Mouse (Mus musculus) cerebellum, adult (tissue): ENCODE data around the gene Ctnna3.
A peak's percentile ranks its signal among the peaks of the same experiment; 100 is the strongest.
"Not testable (repeated sequence)": the region's sequence is repeated elsewhere in the genome, so short reads cannot be mapped to it uniquely, and the experiment has no call there.

ENCODE experiments used
- ATAC-seq: cut with Nextera tagmentation; 2 replicates; pipeline ENCODE4 v1.9.2; 2017; ENCODE audit warnings: mild to moderate bottlenecking, moderate library complexity, mixed read lengths; ENCODE audit not compliant: insufficient number of reproducible peaks, low FRiP score, low TSS enrichment

Gene Ctnna3

DNA sequence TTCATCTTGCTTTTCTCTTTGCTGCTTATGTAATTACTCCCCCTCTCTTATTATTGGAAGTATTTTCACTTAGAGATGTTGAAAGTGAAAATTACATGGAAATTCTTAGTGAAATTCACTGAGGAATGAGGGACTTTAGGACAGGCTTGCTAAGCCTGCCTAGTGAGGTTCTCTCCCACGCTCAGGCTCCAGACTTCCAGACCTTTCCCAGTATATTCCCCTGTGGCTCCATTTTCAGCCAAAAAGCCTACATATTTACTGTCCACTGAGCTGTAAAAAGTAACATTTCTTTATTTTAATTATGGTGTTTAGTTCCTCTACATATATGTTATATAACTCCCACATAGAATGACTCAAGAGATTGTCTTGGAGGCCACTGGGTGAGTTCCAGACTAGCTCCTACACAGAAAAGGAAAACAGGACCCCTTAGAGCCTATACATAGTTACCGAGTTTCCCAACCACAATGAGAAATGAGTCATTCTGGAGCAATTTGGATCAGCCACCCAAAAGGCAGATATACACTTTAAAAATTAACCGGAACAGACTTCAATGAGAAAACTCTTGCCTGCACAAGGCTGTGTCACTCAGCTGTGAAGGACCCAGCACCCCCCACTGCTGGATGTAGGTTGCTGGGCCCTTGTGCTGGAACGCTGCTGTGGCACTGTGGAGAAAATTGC lies 912.9 kb downstream of the Ctnna3 start:
- no peak for ATAC-seq

DNA sequence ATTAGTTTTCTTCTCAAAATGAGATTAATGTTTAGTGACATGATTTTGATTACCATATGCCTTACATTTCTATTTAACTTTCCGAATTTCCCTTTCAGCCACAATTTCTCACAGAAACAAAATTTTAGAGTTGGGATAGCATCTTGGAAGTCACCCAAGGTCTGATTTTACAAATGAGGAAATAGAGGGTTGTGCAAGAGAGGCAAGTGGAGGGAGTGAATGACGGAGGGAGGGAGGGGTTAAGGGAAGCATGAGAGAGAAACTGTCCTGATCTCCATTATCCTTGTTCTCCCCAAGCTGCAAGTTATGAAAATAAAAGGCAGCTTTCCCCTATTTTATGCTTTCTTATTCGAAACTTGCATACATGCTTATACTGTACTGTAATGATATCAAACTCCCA lies 943.4 kb downstream of the Ctnna3 start:
- no peak for ATAC-seq

GRCm38 (mm10) chr10:64377751-64378150 lies 947.9 kb downstream of the Ctnna3 start:
- no peak for ATAC-seq

DNA sequence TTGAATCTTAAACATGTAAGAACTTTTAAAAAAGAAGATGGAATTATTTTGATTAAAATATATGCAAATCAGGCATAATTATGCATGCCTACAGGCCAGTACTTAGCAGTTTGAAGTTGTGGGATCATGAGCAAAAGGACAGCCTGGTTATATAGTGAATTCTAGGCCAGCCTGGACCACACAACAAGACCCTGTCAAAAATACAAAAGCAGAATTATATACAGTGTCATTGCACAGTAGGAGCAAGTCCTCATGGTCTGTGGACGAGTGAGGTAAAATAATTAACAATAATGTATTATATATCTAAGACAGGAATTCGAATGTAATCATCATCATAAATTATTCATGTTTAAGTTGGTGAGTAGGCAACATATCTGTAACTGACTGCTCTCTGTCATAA lies 966.7 kb downstream of the Ctnna3 start:
- ATAC-seq = no peak

GRCm38 (mm10) chr10:64418396-64418795 lies 988.5 kb downstream of the Ctnna3 start:
- not testable (repeated sequence) for ATAC-seq

DNA sequence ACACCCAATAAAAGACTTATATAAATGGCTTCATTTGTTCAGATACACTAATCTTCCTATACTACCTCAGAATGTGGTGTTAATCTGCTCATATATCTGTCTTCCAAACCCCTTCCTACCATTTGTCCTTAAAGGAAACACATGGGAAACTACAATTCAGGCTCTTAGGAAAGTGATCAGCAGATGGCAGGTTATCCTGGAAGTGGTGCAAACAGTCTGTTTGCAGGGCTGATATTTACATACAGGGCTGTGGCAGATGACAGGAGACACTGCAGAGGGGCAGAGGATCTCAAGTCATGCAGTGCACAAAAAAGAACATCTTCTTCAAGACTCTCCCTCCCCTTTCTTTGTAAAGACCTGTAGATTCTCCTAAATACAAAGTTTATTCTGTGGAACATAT lies 1008.8 kb downstream of the Ctnna3 start:
- no peak for ATAC-seq

DNA sequence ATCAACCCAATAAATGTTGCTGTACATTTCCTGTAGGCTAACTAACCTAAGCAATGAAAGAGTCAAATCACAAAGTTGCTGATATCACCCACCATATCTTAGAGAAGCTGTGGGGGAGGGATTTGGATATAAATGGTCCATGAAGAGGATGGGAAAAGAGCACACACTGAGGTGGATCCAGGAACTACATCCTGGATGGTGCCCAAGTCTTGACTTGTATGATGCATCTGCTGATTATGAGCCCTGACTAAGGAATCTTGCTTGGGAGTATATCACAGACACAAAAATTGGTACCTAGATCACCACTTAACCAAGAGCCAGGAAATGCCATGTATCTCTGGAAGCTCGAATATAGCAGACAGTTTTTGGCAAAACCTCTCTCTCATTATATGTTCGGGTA lies 1018.7 kb downstream of the Ctnna3 start:
- ATAC-seq = no peak

- no peak for ATAC-seq
Observed at GRCm38 (mm10) chr10:64483281-64483680, 1053.4 kb downstream of the Ctnna3 start.

DNA sequence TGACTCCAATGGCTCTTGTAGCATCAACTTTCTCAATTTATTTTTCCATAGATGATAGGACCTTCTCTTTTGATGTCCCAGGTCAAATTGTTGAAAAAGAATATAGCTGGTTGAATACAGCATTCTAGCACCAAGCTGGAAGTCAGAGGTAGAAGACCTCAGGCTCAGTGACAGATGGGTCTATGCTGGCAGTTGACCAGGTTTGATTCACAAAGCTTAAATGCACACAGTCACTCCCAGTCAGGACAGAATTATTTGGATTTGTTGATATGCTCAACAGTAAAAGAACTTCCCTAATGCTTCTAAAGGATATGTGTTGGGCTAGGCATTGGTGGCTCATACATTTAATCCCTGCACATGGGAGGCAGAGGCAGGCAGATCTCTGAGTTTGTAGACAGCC lies 1059.6 kb downstream of the Ctnna3 start:
- 0 out of 2 replicates have a peak, but pooled peaks have one; percentile 45 for ATAC-seq

GRCm38 (mm10) chr10:64543647-64544046 lies 1113.7 kb downstream of the Ctnna3 start:
- ATAC-seq = peak; percentile 58; the same call in 1 of the 2 replicates

GRCm38 (mm10) chr10:64544389-64544788 lies 1114.5 kb downstream of the Ctnna3 start:
- ATAC-seq = no peak

DNA sequence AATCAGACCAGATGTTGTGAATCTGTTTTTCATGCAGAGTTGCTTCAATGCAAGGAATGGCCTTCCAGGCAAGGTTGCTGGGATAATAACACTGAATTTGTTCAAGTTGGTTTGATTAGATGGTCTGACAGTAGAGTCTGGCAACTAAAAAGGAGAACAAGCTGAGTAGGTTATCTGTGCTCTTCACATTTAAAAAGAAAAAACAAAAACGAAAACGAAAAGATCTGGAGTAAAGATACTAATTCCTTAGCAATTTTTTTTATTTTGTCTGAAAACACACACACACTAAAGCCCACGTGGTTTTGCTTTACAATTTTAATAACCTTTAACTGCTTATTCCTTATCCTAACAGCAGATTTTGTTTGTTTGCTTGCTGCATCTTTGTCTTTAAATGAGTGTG lies 1141.4 kb downstream of the Ctnna3 start:
- no peak for ATAC-seq

GRCm38 (mm10) chr10:64588116-64588515 lies 1158.2 kb downstream of the Ctnna3 start:
- ATAC-seq = no peak

- ATAC-seq = no peak
Observed at GRCm38 (mm10) chr10:64636760-64637159, 1206.9 kb downstream of the Ctnna3 start.

- no peak for ATAC-seq
Observed at GRCm38 (mm10) chr10:64639061-64639460, 1209.2 kb downstream of the Ctnna3 start.

GRCm38 (mm10) chr10:64641093-64641492 lies 1211.2 kb downstream of the Ctnna3 start:
- no peak for ATAC-seq

DNA sequence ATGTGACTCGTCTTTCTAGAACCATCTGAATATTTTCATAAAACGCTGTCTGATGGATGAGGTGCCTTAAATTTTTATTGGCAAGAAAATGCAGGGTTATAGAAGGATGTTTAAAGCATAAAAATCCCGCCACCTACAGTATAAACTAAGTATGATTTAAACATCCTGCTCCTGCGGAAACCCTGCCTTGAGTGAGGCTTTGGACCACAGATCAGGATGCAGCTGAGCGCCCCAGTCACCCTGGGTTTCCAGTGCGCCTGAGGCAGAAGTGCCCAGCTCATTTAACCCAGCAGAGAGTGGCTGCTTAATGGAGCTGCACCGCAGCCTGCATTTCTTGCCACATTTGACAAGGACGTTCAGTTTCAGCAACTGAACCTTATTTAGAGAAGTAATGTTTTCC lies 1211.7 kb downstream of the Ctnna3 start:
- no peak for ATAC-seq

- no peak for ATAC-seq
Observed at GRCm38 (mm10) chr10:64643976-64644375, 1214.1 kb downstream of the Ctnna3 start.

DNA sequence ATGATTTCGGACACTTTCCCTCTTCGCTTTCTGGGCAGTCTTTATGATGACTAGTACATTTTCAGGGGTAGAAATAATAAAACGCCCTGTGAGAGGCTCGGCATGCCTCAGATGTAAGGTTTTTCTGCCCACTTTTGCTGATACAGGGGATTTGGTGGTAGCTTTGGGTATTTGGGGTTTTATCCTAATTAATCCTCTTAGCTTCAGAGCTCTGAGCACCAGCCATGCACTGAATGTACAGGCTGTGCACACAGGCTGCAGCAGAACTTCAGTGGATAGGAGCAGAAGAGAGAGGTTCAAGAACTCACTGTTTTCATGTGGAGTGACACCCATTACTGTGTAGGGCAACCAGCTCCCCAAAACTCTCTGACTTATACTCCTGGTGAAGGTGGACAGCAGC lies 1231.3 kb downstream of the Ctnna3 start:
- ATAC-seq = no peak

DNA sequence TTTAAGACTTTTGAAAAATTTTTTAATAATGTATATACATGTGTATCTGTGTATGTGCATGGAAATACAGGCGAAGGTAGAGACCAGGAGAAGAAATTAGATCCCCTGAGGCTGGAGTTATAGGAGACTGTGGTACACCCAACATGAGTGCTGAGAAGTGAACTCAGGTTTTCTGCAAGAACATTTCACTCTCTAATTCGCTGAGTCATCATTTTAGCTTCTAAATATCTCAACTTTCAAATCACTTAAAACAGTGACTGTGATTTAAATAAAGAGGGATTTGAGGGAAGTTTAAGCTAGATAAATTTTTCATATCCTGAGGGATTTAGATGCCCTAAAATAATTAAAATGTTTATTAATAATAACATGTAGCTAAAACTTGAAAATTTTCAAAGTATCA lies 1241.6 kb downstream of the Ctnna3 start:
- no peak for ATAC-seq

- ATAC-seq = no peak
Observed at GRCm38 (mm10) chr10:64675796-64676195, 1245.9 kb downstream of the Ctnna3 start.

- no peak for ATAC-seq
Observed at GRCm38 (mm10) chr10:64710017-64710416, 1280.1 kb downstream of the Ctnna3 start.

DNA sequence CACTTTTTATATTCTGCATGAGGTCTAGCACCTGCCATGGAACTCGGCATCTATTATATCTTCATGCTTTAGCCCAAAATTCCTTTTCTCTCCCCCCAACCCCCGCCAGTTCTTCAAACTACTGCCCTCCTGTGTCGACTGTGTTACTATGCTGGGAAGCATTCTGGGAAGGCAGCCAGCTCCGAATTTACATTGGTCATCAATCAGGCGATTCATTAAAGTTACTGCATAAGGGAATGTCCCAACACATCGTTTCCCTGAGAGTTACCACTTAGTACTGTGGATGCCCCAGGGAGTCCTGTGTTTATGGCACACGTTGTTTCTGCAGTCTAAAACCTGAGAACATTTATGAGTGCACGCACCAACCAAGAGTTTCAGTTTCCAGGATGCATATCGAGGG lies 1288.1 kb downstream of the Ctnna3 start:
- ATAC-seq = no peak
